Mouse (Mus musculus) ES-E14 (cell line): ENCODE measurements at regions not wholly inside any gene's neighbourhood (a gene's known extent, or its start where the extent isn't known, plus 50 kb on each side); places are given as distances from the start of the nearest gene placed in this dataset.

Source experiments
- CHD2 ChIP-seq: IDR thresholded peaks from 2 replicates; pipeline ENCODE4 v1.6.1; 2014; ENCODE audit warnings: mild to moderate bottlenecking, low read depth, low read length, inconsistent platforms
- ZNF384 ChIP-seq: IDR thresholded peaks from 2 replicates; pipeline ENCODE4 v1.6.1; 2012; ENCODE audit warnings: low read depth, low read length, inconsistent platforms

DNA sequence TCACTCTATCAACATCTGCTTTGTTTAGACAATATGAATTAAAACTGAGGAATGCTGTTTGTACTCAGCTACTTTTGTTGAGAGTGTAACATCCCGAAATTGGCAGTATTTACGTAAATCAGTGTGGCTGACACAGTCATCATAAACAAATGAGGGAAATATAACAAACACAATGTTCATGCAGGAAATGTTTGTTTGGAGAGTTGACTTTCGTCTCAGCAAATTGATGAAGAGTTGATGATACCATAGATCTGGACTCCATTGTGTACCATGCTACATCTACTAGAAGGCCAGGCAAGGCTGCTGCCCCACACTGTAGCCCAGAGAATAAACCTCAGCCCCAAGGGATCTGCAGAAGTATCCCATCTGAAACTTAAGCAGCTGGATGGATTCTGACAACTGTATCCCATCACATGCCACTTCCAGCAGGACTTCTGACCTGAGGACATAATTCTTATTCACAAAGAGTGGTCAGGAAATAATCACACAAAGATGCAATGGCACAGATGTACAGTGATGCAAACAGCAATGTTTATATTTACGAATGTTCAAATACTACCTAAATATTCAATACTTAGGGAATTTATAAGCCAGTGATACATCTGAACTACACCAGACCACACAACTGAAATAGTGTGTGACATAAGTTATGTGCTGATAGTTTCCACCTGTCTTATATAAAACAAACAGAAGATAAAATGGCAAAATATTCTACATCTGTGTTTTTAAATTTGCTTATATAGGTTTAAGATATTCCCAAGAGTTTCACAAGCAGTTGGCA lies 51.3 kb downstream of the Gm21897 start:
- TF ChIP-seq CHD2 = no peak
- TF ChIP-seq ZNF384 = no peak
